Mouse (Mus musculus) v-Abl transformed pro-B cells (cell line): ENCODE measurements around the gene Tmem43.

Experiments used
- in situ Hi-C, 2 experiments: fragments of 400-800 bp; cut with MboI; formaldehyde crosslinking; loops; one replicate each; pipeline ENCODE4 v1.15.1; 2025; ENCODE audit not compliant: unreplicated experiment in 2 of 2

The Tmem43 gene

DNA sequence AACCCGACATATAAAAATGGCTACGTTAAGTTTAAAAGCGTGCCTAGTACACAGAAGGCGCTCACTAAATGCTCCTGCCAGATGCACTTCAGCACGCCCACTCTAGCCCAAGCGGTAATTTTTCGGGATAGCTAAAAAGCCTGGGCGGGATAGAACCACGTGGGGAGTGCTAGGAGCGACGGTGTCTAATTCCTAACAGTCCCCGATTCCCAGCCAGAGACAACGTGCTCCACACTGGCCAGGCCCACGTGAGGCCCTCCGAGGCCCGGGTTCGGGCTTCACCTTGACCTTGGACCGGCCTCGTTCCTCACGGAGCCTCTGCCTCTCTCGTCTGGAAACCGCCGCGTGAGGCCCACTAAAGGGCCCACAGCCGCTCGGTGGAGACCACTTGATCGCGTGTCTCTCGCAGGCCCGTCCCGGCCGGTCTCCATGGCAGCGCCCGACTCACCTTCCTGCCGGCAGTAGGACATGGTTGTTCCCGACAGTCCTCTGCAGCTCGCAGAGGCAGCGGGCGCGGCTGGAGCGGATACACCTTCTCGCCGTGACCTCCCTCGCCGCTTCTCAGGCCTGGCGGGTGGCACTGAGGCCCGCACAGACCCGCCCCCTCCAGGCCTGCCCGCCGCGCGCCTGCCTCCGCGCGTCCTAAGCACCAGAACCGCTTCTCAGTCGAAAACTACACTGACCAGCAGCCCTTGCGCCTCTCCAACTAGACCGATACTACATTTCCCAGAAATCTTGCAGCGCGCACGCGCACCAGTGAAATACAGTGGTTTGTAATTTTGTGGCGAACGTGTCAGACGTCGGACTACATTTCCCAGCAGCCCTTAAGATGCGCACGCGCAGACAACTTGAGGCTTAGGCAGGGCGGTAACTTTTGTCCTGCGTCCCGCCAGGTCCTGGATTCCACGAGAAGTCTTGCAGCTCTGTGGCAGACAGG lies at the start of gene Tmem43, which contains the start of gene Chchd4:
TSS of gene Tmem43 (plus strand) at position 836 of the 937 bp plus-strand sequence.
TSS of gene Chchd4 (minus strand) at position 679 of the 937 bp plus-strand sequence.
- in situ Hi-C loops: loop anchor here in 1 of 2 experiments (5.0 kb wide), 1 partner anchor 44 kb away; the partner anchor contains the start of genes Lsm3 and Xpc

DNA sequence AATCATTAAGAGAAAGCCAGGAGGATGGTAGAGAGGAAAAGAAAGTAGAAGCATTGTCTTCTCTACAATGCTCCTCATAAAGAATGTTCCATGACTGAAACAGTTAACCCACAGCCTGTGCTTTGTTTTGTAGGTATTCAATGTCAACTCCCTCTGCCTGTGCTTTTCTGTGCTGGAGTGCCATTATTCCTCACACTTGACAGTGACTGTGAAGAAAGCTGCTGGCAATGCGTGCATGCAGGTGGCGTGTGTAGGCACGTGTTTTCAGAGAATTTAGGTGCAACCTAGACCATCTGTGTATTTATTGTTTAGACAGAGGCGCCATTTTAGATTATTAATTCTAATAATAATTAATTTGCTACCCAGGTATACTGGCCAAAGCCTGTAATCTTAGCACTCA lies 49.4 kb upstream of the Tmem43 start:
- in situ Hi-C loops: loop anchor here in 1 of 2 experiments (25.0 kb wide), 2 partner anchors 237 to 1737 kb away; no protein-coding TSS in a partner anchor

DNA sequence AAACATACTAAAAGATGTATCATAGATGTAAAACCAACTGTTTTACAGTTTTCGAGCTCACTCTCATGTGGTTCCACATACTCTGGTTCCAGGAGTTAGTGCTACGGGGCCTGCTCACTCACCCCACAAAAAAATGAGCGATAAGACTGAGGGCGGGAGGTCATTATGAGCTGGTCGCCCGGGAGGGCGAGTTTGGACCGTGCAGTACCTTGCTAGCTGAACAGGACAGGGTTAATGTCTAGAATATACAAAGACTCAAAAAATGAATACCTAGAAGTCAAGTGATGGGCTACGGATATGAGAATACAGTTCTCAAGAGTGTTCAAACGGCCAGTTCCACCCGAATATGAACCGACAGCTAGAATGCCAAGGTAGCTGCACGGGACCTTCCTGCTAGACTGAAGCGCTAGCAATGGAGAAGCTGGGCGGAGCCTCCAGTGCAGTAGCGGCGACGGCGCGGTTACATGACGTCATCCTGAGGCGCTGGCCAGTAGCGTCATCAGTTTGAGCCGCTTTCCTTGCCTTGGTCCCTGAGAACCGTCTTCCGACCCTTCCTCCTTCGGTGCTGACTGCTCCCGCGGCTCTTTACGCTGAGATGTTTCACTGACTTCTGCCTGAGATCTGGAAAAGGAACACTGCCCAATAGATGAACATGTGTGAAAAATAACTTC lies 32.9 kb upstream of the Tmem43 start:
- in situ Hi-C loops: no loop called here

DNA sequence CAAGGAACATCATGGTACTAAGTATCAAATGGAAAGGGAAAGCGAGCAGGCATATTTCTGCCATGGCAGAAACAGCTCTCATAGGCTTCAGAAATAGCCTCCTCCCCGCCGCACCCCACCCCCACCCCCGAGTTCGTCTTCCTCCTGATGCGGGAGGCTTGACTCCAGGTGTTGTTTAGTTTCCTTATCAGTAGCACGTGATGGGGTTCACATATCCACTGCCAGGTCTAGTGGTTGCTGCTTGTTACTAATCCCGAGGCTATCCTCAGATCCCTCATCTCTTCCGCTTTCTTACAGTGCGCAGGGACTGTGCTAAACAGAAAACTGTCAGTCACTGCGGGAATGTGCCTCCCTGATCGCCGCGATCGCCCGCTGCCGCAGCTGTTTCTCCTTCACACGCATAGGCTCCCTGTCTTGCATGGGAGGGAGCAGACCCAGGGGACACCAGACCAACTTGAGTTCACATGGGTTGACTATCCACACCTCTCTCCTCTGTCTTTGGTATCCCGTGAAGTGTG lies 32.3 kb upstream of the Tmem43 start:
- in situ Hi-C loops: no loop called here

DNA sequence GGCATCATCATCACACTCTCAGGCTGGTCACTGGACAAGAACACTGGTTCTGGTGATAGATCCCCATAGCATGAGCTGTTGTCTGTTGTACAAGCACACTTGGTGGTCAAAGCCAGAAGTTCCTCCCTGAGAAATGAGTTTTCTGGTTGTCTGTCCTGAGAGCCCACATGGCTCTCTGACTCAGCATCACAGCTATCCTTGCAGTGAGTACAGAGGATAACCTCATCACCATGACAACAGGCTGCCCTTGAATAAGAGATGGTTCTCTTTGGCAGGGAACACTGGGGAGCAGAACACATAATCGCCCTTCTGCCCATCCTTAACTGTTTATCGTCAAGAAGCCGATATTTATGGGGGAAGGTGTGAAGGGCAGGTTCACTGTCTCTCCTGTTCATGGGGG lies 28.2 kb upstream of the Tmem43 start:
- in situ Hi-C loops: no loop called here

DNA sequence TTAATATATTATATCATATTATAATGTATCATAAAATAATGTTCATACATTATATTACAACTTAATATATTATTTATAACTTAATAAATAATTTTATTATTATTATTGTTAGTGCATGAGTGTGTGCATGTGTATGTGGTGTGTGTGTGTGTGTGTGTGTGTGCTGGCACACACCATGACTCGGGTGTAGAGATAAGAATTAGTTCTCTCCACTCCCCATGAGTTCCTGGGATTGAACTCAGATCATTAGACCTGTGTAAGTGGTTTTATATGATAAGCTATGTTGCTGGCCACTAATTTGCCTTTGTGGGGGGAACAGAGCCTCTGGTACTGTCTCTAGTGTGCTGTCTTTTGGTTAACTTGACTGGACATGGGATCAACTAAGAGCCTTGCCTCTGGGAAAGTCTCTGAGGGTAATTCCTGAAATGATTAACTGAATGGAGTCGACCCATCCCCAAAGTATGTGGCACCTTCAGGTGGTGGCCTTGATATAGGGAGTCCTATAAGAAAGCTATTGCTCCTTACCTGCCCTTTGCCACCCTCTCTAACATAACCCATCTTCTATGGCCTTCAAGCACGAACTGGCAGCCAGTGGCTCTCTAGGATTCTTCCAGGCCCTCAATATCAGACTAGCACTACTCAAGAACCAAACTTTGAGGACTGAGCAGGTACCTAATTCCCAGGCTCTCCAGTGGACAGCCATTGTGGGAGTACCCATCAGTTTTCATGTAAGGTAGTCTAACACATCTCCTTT lies 23.9 kb upstream of the Tmem43 start:
- in situ Hi-C loops: no loop called here

DNA sequence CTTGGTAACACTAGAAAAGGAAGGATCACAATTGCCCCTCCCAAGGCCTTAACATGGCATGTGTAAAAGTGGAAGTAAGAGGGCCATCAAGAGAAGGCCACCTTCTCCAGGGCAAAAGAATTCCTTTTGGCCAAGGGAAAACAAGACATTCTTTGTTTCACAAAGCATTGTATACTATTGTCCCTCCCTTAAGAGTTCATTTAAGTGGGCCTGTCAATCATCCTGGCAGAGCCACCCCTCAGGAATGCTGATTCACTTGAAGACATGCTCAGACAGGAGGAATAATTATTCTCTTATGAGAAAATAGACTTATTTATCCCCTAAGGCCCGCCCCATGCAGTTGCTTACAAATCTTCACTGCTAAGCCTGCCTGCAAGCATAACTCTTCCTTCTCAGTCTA lies 21.4 kb upstream of the Tmem43 start:
- in situ Hi-C loops: no loop called here

DNA sequence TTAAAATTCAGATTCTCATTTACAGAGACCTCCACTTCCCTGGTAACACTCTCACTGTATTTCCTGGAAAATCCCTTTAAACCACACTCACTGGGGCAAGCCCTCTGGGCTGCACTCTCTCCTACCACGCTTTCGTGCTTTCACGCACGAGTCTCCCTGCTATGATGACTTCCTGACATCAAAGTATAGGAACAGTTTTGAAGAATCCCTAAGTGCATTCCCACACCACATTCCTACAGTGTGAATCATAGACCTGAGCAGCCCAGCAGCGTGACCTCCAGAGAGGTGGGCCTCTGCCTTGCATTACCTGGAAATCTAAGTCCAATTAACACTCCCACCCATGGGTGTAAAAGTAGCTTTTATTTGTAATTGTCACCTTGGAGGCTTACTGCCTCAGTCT lies 19.0 kb upstream of the Tmem43 start:
- in situ Hi-C loops: no loop called here

DNA sequence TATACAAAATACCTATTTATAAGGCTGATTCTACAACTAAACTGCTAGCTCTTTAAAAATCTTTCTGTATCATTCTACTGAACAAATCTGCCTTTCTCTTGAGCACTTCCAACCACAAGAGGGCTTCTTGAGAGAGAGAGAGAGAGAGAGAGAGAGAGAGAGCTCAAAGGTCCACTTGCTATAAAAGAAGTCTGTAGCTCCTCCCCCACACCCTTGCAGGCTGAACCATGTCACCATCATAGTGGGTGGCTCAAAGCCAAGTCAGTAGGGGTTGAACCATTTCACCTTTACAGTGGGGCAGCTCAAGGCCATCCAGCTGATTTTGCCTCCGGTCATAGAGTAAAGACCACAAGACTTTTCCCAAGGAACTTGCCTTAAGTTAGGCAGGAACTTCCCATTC lies 14.0 kb upstream of the Tmem43 start:
- in situ Hi-C loops: no loop called here

DNA sequence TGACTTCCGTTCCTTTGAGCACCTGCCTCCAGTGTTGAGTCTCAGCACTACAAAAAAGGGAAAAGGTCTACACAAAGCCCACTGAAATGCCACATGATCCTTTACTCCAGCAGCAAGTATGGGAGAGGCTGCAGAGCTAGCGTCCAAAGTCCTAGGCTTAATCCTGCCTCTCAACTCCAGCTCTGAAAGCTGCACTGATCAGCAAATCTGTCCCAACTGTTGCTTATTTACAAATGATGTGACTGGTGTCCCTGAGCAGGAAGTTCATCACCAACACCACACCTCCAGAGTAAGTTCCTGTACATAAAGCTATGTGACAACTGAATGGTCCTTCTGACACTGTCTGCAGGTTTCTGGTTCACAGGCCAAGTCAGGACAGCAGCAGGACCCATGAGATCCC lies 7.7 kb upstream of the Tmem43 start:
- in situ Hi-C loops: no loop called here

DNA sequence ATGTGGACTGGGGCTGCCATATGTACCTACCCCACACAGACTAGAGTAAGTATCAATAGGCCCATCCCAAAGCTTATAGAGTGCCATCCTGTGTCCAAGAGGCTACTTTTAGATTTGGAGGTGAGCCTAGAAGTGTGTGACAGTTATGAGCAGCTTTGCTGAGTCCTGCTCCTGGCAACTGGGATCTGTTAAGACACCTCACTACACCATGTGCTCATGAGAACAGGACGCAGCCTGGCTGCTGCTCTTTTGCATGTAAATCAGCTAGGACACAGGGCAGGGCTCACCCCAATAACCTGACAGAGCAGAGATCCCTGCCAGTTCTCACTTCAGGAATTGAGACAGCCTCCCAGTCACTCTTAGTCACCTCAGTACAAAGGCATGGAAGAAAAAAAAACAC lies 6.4 kb upstream of the Tmem43 start:
- in situ Hi-C loops: no loop called here

DNA sequence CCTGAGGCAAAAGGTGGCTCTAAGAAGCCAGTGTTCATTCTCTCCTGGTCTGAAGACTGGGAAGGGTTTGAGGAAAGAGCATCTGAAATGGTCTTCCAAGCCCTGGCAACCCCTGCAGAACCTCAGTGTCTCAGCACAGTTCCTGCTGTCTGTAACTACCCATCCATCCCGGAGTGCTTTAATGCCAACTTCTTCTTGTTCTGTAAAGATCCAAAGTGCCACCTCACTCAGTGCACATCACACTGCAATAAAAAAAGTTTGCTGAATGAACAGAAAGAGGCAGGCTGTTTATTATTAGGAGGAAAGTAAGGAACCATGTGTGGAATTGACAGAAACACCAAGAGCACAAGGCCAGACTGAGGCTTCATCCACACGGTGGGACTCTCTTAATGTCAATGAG lies 2.8 kb upstream of the Tmem43 start:
- in situ Hi-C loops: loop anchor here in 1 of 2 experiments (5.0 kb wide), 1 partner anchor 47 kb away; the partner anchor contains the start of genes Lsm3 and Xpc

DNA sequence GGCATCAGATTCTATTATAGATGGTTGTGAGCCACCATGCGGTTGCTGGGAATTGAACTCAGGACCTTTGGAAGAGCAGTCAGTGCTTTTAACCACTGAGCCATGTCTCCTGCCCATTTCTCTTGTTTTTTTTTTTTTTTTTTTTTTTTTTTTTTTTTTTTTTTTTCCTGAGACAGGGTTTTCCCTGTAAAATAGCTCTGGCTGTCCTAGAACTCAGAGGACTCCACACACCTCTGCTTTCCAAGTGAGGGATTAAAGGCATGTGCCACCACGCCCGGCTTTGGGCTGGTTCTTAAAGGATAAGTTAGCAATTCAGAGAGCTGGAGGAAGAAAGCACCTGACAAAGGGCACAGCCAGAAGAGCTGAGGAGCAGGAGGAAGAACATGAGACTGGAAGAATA lies 2.1 kb upstream of the Tmem43 start:
- in situ Hi-C loops: loop anchor here in 1 of 2 experiments (5.0 kb wide), 1 partner anchor 46 kb away; the partner anchor contains the start of genes Lsm3 and Xpc

DNA sequence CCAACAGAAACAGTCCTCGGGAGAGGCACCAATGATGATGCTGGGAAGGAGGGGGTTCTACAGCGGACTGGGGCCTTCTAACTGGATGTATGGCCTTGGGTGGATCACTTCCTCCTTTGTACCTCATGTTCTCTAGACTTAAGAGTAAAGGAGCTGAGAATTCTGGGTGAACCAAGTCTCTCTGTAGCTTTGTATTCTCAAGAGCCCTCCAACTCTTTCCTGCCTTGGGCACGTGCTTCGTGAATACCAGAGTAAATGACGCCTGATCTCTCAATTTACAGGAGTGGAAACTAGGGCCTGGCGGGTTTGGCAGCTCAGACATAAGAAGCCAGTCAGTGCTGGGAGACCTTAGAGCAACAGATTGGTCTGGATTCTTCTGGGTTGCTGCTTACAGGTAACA lies 1.2 kb upstream of the Tmem43 start:
- in situ Hi-C loops: loop anchor here in 1 of 2 experiments (5.0 kb wide), 1 partner anchor 45 kb away; the partner anchor contains the start of genes Lsm3 and Xpc

DNA sequence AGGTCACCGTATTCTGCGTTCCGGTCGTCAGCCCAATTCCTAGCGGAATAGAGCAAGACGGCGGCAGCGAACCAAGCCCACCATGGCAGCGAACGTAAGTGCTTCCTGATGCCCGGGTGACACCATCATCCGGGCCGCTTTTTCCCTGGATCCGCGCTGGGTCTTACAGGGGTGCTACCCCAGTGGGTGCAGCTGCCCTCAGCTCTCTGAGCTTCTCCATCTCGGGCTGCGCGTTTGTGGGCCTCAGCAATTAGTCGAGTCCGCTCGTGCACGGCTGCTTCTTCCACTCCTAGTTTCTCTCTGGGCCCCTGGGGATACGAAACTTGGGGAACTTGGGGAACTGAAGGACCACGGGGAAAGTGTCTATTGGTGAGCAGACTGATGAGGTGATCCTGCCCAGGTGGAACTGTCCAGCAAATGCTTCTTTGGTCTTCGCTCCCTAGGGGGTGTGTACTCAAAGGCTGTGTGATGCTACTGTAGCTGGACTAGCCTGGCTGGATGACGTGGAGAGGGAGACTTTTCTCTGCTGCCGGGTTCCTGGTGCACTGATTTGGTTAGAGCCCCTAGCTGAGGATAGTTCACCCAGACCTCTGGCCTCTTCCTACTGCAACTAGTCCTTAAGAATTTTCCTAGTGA lies 420 bp downstream of the Tmem43 start:
- in situ Hi-C loops: loop anchor here in 1 of 2 experiments (5.0 kb wide), 1 partner anchor 43 kb away; the partner anchor contains the start of genes Lsm3 and Xpc

DNA sequence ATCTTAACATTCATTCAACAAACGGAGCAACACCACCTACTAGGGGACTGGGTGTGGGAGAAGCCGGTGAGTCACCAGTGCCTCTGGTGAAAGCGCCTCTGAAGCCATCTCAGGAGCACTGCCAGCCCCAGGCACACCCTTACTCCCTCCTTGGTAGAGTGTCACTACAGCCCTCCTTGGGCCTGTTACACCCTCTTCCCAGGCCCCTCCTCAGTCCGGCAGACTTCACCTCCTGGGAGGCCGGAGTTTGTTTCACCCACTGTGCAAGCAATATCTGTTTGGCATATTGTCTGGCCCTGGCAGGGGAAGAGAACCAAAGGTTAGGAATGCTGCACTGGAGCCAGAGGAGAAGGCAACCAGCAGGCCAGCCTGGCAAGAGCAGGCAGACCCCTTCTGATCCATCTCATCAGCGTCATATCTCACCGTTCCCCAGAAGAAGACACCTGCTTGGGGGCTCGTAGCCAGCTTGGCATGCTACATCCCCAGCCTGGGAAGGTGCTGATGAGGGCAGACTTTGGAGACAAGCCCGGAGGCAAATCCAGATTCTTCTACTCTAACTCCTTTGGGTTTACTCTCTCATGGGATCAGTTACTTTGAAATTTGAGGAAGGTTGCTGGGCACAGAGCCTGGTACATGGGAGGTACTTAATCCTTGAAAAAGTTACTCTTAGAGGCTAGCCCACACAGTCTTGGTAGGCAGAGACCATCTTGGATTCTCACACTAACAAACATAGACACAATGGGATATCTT lies 1.1 kb downstream of the Tmem43 start:
- in situ Hi-C loops: loop anchor here in 1 of 2 experiments (5.0 kb wide), 1 partner anchor 43 kb away; the partner anchor contains the start of genes Lsm3 and Xpc

DNA sequence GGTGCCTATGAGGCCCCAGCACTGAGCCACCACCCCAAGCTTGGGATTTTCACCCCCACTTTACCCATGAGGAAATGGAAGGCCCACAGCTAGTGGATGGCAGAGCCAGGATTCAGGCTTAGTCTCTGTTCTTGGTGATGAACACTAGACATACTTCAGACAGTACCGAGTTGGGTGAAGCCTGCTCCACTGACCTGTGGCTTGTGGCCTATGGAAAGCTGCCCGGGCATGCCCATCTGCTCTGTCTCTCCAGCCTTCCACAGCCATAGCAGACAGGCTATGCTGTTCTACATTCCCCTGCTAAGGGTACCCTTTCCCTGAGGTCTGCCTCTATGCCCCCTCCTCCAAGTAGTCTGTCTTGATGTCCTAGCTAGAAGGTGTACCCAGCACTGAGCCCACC lies 3.0 kb downstream of the Tmem43 start:
- in situ Hi-C loops: no loop called here

DNA sequence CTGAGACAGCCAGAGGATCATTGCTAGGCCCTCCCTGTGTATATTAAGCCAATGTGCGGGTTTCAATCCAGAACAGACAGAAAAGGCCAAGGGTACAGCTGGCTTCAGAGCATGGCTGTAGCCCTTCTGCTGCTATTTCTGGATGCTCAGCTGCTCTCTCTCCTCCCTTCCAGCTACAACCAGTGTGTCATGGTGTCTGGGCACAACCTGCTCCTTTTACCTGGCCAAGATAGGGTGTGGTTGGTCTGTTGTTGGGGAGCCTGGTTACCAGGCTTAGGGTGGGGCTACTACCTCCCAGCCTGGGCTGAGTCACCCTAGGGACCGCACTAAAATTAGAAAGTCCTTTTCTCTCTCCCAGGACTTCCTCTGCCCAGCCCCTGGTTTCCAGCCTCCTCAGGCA lies 9.9 kb downstream of the Tmem43 start:
- in situ Hi-C loops: no loop called here
